Mouse (Mus musculus): ENCODE results near the gene 3830403N18Rik. TPM values are rescaled to one million over a fixed set of nuclear protein-coding genes. Genes with fewer than 3 reads are reported as not detected.
"Not testable (repeated sequence)": the region's sequence is repeated elsewhere in the genome, so short reads cannot be mapped to it uniquely, and the experiment has no call there.

3830403N18Rik gene
- 1.4 and 2.0 TPM in 2 replicates for polyA plus RNA-seq (2015; fragmentation: Nextera tagmentation; extraction: Ambion mirVana)

GRCm38 (mm10) chrX:56136336-56136909 lies at the start of gene 3830403N18Rik:
Gene 3830403N18Rik (plus strand): TSS chrX:56136572.
- H3K27ac ChIP-seq; H3K4me2 ChIP-seq (replicated peaks); ATAC-seq (ENCODE audit: low FRiP score, low read depth); H3K27me3 ChIP-seq; H3K9ac ChIP-seq; H3K4me3 ChIP-seq; H3K36me3 ChIP-seq; H3K9me3 ChIP-seq; H3K4me1 ChIP-seq: not testable (repeated sequence)
- WGBS: 83% methylated on average over 10 of the region's 15 CpGs

- WGBS: 89% methylated on average over 2 of the region's 2 CpGs
- Histone ChIP-seq H3K9ac (no peak overlapping the region), H3K4me2 (replicated peaks) (no peak overlapping the region), H3K4me1 (no peaks in the 10 kb centered on the region), H3K36me3 (no peaks in the 10 kb centered on the region), H3K27ac (no peak overlapping the region), H3K9me3 (no peaks in the 10 kb centered on the region), H3K4me3 (no peak overlapping the region), H3K27me3 (no peaks in the 10 kb centered on the region)
- ATAC-seq (ENCODE audit: low FRiP score, low read depth): no peak
Measured at GRCm38 (mm10) chrX:56151396-56151795, 15.0 kb downstream of the 3830403N18Rik start.

- ATAC-seq (ENCODE audit: low FRiP score, low read depth); H3K36me3 ChIP-seq; H3K4me2 ChIP-seq (replicated peaks); H3K9me3 ChIP-seq; H3K9ac ChIP-seq; H3K27me3 ChIP-seq; H3K4me3 ChIP-seq; H3K27ac ChIP-seq; H3K4me1 ChIP-seq: not testable (repeated sequence)
- WGBS: no CpG with 5 or more reads among the region's 1 CpGs
Measured at GRCm38 (mm10) chrX:56186449-56186848, 50.1 kb downstream of the 3830403N18Rik start.

Other genes with a start within 250 kb of the 3830403N18Rik start
- gene Gm773, start 76.3 kb downstream of the 3830403N18Rik start, polyA plus RNA-seq (2015; fragmentation: Nextera tagmentation; extraction: Ambion mirVana): not detected in 2 replicates
- 9.5 and 9.7 TPM in 2 replicates for gene Zfp449, start 209.8 kb downstream of the 3830403N18Rik start, polyA plus RNA-seq (2015; fragmentation: Nextera tagmentation; extraction: Ambion mirVana)
- gene Smim10l2a, start 238.0 kb downstream of the 3830403N18Rik start, polyA plus RNA-seq (2015; fragmentation: Nextera tagmentation; extraction: Ambion mirVana): 9.0 and 9.9 TPM in 2 replicates

Measured in limb, embryonic 13.5 days (tissue).